Mouse (Mus musculus) natural killer cell, adult 2 months (primary cell): ENCODE measurements at regions not wholly inside any gene's neighbourhood (a gene's known extent, or its start where the extent isn't known, plus 50 kb on each side); places are given as distances from the start of the nearest gene placed in this dataset.

ENCODE experiments used
- DNase-seq, 2 experiments: peaks; one replicate each; pipeline ENCODE4 v3.0.0; 2022; ENCODE audit warnings: low spot score in 2 of 2

DNA sequence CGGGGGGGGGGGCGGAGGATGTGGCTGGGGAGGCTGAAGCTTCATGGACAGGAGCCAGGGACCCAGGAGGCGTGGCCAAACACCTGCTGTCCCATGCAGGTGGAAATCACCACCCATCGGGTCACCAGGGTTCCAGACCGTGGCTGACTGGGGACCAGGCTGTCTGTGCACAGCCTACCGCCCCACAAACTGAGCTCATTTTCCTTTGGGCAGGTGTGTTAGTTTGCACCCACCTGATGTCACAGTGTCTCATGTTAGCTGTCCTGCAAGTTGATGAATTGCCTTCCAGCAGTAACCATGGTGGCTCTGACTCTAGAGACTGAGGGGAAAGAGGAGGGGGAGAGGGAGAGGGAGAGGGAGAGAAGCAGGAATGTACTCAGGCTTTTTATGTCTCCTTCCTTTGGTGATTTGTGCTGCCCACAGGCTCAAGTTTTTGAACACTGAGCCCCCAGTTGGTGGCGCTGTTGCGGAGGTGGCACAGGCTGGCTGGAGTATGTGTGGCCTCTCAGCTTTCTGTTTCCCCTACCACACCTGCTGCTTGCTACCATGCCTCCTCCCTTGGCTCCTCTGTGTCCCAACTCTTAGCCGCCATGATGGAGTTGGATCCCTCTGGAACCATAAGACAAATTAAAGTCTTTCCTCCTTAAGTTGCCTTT lies 107.8 kb upstream of the Man2a1 start:
- peak; percentile 5 to 20 for DNase-seq

DNA sequence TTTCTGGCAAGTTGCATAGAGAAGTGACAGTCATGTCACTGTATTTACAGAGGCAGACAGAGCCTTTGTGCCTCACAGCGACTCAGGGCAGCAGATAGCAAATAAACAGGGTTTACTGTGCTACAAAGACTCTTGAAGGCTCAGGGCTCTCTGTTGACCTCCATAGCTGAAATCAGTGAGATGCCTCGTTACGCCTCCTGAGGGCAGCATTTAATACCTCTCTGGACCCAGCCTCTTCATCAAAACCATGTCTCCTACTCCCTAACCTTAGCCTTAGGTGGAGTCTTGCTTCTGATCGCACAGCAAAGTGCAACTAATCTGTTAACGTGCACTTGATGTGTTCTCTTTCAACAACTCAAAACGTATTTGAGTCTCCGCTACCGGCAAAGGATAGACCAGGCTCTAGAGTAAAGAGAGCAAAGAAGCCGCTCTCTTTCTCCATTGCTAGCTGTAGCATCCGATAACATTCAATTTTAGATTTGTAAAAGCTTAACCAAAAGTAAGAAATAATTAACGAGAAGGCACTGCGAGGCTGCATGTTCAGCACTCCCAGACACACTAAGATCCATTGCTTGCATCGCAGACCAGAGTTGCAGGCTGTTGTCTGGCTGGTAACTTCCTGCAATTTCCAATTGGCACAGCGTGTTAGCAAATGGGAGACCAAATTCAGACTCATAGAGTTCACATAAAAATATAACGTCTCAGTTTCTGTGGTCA lies 101.1 kb upstream of the Man2a1 start:
- DNase-seq: no peak

DNA sequence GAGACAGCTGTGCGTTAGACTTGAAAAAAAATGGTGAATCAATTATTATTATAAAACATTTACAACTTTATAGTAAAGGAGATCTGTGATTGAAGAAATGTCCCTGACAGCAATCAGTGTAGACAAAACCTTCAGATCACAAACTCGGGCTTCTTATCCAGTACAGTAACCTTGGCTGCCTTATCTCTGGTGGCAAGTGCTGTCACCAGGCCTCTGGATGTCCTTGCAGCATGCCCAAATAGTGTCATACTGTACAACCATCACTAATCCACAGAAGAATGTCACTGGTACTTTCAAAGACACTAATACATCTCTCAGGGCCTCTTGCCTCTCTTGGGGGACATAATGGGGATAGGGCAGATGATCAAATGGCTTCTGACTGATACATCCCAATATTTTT lies 98.2 kb upstream of the Man2a1 start:
- DNase-seq: no peak

DNA sequence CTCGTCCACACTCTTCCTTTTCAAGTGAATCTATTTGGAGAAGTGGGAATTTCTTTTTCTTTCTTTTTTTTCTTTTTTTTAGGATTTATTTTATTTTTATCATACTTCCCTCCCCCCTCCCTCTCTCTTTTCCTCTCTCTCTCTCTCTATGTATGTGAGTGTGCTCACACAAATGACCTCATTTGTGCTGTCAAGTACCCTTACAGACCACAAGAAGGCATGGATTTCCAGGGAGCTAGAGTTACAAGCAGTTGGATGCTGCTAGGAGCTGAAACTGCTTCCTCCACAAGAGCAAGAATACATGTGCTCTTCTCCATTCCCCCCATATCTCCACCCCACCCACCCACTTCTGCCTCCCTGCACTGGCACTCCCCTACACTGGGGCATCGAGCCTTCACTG lies 94.6 kb upstream of the Man2a1 start:
- no peak for DNase-seq

DNA sequence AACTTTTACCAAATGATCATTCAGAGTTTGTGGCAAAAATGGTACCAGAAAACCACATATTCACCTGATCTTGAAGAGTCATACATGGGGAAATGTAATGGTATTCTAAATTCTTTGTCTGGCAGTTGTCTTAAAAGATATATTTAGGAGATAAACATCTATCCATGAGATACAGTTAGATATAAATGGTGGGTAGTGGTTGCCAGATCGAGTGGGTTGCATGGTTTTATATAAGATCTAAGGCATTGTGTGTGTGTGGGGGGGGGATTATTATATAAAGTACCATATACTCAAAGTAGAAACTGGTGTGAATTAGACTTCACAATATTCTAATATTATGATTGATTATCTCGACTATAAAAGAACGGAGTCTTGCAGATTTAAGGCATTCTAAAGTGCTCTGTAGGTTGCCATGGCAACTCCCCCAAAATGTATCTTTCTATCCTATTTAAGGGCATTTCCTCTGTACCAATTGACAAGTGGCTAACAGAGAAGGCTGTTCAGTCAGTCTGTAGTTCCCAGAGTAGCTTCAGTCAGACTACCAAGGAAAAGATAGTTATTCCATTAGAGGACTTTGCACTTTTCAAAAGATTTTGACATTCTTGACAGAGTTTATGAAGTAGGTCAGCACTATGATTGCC lies 89.3 kb upstream of the Man2a1 start:
- no peak for DNase-seq

DNA sequence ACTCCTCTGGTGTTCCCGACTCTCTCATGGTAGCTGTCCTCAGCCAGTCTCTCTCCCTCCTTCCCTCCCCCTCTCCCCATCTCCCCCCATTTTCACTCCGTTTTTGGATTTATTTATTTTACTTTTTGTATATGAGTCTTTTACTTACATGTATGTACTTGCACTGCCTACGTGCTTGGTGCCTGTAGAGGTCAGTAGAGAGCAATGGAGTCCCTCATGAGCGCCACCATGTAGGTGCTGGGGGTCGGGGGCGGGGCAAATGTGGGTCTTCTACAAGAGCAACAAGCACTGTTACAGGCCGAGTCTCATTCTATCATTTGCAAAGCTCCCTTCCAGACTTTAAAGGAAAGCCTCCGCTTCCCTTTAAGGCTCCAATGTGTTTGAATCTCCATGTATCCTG lies 78.3 kb upstream of the Man2a1 start:
- no peak for DNase-seq

DNA sequence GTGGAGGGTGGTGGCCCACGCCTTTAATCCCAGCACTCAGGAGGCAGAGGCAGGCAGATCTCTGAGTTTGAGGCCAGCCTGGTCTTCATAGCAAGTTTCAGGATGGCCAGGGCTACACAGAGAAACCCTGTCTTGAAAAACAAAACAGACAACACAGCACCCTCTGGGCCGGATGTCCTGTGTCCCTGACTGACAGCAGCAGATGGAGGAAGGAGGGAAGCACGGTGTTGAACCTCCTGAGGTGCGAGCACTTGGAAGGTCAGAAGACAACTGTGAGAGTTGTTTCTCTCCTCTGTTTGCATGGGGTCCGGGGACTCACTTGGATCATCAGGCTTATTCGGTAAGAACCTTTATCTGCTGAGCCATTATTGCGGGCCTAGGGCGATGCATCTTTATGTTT lies 76.6 kb upstream of the Man2a1 start:
- DNase-seq: no peak

DNA sequence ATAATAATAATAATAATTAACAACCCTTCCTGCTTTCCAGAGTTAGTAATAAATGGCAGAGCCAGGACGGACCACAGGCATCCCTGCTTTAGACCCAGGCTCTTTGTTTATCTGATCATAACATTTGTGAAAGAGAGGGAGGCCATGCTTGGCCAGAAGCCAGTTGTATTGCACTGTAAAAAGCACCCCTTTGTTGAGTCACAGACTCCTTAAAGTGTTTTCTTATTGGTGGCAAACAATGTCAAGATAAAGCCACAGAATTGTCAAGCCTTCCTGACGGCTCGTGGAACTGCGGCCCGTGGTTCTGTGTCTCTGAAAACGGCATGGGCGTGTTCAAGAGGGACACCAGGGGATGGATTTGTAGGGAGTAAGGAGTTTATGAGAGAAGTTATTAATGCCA lies 72.7 kb upstream of the Man2a1 start:
- no peak for DNase-seq

DNA sequence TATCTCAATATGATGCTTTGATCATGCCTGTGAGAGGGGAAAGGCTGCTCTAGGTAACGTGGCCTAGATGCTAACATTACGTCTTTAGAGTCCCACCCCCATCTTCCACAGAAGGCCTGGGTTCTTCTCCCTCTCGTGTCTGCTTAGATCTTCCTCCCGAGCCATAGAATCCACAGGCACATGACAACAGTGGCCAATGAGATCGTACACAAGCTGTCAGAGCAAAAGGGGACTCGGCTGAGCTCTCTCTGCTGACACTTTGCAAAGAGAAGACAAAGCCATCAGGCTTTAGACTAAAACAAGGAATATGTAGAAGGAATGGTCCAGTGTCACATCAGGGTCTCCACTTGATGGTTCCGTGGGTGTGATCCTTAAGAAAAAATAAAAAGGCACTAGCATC lies 72.1 kb upstream of the Man2a1 start:
- DNase-seq: no peak

DNA sequence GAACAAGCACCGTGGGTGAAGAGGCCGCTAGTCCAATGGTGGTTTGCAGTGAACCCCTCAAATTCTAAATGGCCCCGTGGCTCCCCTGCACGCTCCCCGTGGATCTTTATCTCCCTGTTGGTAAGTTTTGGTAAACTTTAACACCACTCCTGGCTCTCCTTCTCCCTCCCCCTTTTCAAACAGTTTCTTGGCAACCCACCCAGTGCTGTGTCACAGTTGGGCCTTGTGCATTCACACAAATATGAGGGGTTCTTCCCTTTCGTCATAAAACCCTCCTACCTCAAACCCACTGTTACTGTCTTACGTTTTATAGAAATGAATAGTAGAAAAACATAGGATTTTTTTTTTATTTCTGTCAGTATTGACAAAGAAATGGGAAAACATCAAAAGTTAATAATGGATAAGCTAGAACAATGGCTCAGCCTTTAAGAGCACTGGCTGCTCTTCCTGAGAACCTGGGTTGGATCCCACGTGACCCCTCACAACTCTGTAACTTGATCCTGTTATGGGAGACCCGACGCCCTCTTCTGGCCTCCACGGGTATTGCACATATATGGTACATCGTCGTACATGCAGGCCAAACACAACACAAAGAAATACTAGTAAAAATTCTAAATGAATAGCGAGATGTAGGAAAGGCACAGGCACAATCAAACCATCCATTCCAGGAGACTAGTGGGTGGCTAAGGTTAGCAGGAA lies 71.1 kb upstream of the Man2a1 start:
- no peak for DNase-seq

DNA sequence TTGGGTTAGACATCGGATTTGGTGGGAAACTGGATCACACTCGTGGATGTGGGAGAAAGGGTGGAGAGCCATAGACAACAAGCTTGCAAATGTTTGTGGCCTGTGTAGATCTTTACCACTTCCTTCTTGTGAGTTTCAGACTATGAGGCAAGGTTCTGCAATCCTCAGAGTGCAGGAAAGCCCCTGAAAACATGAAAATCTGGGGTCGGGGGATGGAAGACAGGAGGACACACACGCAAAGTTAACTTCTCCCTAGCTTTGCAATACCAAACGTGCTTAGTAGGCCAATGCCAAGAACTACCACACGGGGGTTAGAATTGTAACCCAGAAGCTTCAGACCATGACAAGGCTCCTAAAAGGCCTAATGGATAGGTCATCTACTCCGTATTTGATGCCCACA lies 69.4 kb upstream of the Man2a1 start:
- peak in 1 of 2 experiments; percentile 29 for DNase-seq

DNA sequence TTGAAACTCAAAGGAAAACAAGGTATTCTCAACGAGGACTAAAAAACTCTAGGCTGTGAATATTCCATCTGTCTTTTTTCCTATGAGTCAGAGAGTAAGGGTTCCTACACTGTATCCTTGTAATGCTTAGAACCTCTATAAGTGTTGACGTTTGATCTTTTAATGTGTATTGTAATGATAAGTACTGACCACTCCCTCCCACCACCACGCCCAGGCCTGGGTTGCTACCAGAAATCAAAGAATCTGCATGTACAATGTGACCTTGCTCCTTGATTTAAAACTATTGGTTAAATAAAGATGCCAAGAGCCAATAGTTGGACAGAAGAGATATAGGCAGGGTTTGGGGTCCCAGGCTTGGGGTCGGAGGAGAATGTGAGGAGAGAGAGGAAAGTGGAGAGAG lies 66.2 kb upstream of the Man2a1 start:
- DNase-seq: no peak

DNA sequence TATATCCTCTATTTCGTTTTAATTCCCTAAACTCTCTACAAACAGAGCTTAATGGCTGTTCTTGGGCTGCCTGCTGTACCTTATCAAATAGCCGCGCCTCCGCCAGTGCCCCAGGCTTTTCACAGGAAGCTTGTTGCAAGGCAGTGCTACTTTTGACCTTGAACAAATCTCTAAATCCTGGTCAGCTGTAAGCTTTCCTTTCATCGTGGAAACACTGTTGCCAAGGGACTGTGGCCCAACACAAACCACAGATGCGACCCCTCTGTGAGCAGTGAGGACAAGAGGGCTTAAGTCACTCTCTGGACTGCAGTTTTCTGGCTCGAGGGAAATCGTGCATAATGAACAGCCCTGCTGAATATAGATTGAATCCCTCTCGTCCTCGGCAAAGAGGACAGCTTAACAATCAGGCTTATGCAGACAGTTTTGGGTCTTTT lies 62.0 kb upstream of the Man2a1 start:
- DNase-seq: no peak

DNA sequence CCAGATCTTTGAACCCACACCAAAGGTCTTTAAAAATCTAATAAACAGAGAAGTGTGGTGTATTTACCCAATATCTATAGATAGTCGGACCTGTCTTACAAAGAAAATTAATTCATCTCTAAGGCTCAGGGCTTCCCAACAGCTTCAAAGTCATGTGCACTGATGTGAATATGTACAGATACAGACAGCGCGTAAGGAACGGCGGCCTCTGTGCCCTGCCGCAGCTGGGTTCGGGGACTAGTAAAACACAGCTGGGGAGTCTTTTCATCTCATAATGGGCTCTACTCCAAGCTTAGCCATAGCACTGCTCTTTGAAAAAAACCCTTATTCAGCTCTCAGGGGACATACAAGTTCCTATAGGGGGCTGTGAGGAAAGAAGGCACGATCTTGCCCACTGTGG lies 60.1 kb upstream of the Man2a1 start:
- DNase-seq: no peak

DNA sequence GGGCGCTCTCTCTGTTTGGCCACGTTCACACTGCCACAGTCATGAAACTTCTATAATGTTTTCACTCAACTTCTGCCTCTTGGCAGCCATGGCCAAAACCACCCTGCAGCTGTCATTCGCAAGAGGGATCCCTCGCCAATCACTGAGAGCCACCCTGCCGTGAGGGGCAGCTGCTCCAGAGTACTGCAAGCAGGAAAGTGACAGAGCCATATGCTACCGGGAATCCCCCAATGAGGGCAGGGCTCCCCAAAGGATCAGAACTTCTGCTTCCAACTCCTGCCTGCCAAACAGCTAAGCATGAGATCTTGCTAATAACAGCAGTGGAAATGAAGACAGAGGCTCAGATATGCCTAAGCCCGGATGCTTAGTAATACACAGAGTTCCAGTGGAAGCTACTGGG lies 52.0 kb upstream of the Man2a1 start:
- no peak for DNase-seq

DNA sequence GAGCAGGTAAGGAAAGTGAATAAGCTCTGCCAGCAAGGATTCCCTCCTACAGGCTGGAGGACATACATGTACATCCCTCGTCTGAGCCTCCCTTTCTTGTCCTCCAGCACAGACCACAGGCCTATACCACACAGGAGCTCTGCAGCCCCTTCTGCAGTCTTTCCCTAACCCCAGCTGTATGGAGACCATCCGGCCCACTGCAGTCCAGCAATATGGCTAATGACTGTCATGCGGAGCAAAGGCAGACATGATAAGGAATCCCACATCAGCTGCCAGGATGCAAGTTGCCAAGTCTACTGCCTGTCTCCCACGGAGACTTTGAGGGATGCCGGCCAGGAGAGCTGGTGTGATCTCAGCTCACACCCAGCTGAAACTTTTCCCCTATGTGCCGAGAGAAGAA lies 50.5 kb upstream of the Man2a1 start:
- DNase-seq: no peak
